Mouse (Mus musculus) kidney, adult 8-10 months (tissue): Measurements from ENCODE around the gene Flot1.

Experiments
- DNase-seq, 2 experiments: peaks; one replicate each; pipeline ENCODE4 v3.0.0; 2022

The Flot1 gene

GRCm38 (mm10) chr17:35869346-35870067, 46.5 kb downstream of the Flot1 start:
- peak in 1 of 2 experiments; percentile 36 for DNase-seq

- DNase-seq: peak; percentile 57 to 60
Measured at GRCm38 (mm10) chr17:35870151-35870883, 47.3 kb downstream of the Flot1 start.

GRCm38 (mm10) chr17:35870884-35871696, 48.1 kb downstream of the Flot1 start:
- DNase-seq: no peak

- peak; percentile 76 to 85 for DNase-seq
Measured at GRCm38 (mm10) chr17:35873774-35874519, 50.9 kb downstream of the Flot1 start.

GRCm38 (mm10) chr17:35874721-35875120, 51.7 kb downstream of the Flot1 start:
- DNase-seq: peak; percentile 39 to 52

- peak; percentile 94 to 96 for DNase-seq
Measured at GRCm38 (mm10) chr17:35879245-35880057, 56.4 kb downstream of the Flot1 start, which contains the start of gene Dhx16. Dhx16 (plus strand) TSS chr17:35879819.
